Comparison of ENCODE assay signal across 20 mouse cellular contexts in the genomic region with DNA sequence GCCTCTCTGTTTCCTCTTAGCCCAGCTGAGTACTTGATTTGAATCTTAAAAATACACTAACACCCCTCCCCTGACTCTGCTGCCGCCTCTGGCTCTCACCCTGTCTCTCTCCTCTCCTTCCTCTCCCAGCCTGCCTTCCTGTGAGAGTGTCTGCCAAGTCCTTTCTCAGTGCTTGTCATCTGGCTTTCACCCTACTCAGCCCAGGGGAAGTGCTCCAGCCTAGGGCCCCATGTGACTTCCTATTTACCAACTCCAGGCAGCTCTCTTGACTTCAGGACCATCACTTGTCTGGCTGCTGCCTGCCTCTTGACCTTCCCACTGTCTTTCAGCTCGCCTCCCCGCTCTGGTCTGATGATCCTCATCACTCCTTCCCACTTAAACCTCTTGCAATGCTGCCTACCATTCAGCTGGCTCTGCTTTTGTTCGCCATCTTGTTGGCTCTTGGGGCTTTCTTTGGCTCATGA. TPM values are rescaled to one million over a fixed set of nuclear protein-coding genes. Genes with fewer than 3 reads are reported as not detected.
A peak's percentile ranks its signal among the peaks of the same experiment; 100 is the strongest.
DNase-seq lines count a peak whose midpoint lies in the region; ATAC-seq and TF ChIP-seq lines count a peak whose summit lies in the region.
"Had no signal": no experiment of that assay in that cellular context is flagged by ENCODE, and none has a peak within 500 bp of the region (broad histone marks: within the 10 kb centered on the region; RNA-seq: fewer than 3 reads in every experiment).

No protein-coding gene starts in this region.

- TF ChIP-seq CTCF in forebrain, postnatal 0 days (IDR thresholded peaks at IDR 0.05; ENCODE audit: low read depth) = no peak
- TF ChIP-seq CTCF in hindbrain, postnatal 0 days (IDR thresholded peaks at IDR 0.05; ENCODE audit: low read depth) = no peak

- H3K27ac ChIP-seq in forebrain, postnatal 0 days (ENCODE audit: low read depth, low read length) = no peak overlapping the region
- no peak overlapping the region for H3K27ac ChIP-seq in forebrain, embryonic 10.5 days
- peak overlapping the region; percentile 51; the same call in 1 of the 2 replicates for H3K27ac ChIP-seq in hindbrain, postnatal 0 days
- no peak overlapping the region for H3K27ac ChIP-seq in hindbrain, embryonic 10.5 days
- H3K27ac ChIP-seq: midbrain, embryonic 12.5 days; stomach, embryonic 15.5 days had no signal

- peak; percentile 46 for DNase-seq in forebrain, postnatal 0 days
- no peak for DNase-seq in forebrain, embryonic 10.5 days (ENCODE audit: extremely low spot score, low spot score)
- DNase-seq in hindbrain, postnatal 0 days (ENCODE audit: low spot score) = peak; percentile 53
- no peak for DNase-seq in hindbrain, embryonic 10.5 days (ENCODE audit: low spot score)
- DNase-seq in right cerebral cortex, adult 2 months (ENCODE audit: low spot score in 2 of 2) = peak; percentile 31 to 34
- DNase-seq in right cerebral cortex, postnatal 4 days = no peak
- peak; percentile 75 for DNase-seq in telencephalon, adult 2 months (ENCODE audit: low read depth, low spot score)
- DNase-seq: adrenal gland, adult 8-10 months; gastrocnemius, postnatal 10 days; kidney, adult 2 months; kidney, postnatal 25 days; lung, postnatal 36 days; spleen, adult 18-20 months; thymus, postnatal 14 days had no signal

- H3K4me1 ChIP-seq in forebrain, postnatal 0 days (ENCODE audit: insufficient read depth) = peaks cover 5% of the 10 kb centered on the region; the same call in 1 of the 2 replicates
- peaks cover 5% of the 10 kb centered on the region; the same call in 1 of the 2 replicates for H3K4me1 ChIP-seq in forebrain, embryonic 10.5 days
- peaks cover 13% of the 10 kb centered on the region; the same call in 1 of the 2 replicates for H3K4me1 ChIP-seq in hindbrain, postnatal 0 days (ENCODE audit: insufficient read depth, low read length)
- no peaks in the 10 kb centered on the region for H3K4me1 ChIP-seq in hindbrain, embryonic 10.5 days (replicated peaks)
- H3K4me1 ChIP-seq: midbrain, embryonic 12.5 days; stomach, embryonic 15.5 days had no signal

- H3K4me3 ChIP-seq in forebrain, postnatal 0 days (ENCODE audit: low read depth, low read length) = no peak overlapping the region
- no peak overlapping the region for H3K4me3 ChIP-seq in forebrain, embryonic 10.5 days
- H3K4me3 ChIP-seq in hindbrain, postnatal 0 days (ENCODE audit: low read length) = no peak overlapping the region
- H3K4me3 ChIP-seq in hindbrain, embryonic 10.5 days = no peak overlapping the region
- H3K4me3 ChIP-seq: midbrain, embryonic 12.5 days; stomach, embryonic 15.5 days had no signal

- H3K9ac ChIP-seq in forebrain, postnatal 0 days = no peak overlapping the region
- no peak overlapping the region for H3K9ac ChIP-seq in hindbrain, postnatal 0 days (replicated peaks; ENCODE audit: low read length)
- H3K9ac ChIP-seq: midbrain, embryonic 12.5 days; stomach, embryonic 15.5 days had no signal

- no peaks in the 10 kb centered on the region; the same call in 1 of the 2 replicates for H3K36me3 ChIP-seq in forebrain, postnatal 0 days (ENCODE audit: insufficient read depth)
- no peaks in the 10 kb centered on the region for H3K36me3 ChIP-seq in forebrain, embryonic 10.5 days (replicated peaks)
- H3K36me3 ChIP-seq in hindbrain, postnatal 0 days (ENCODE audit: insufficient read depth, low read length) = no peaks in the 10 kb centered on the region; the same call in 1 of the 2 replicates
- H3K36me3 ChIP-seq in hindbrain, embryonic 10.5 days = no peaks in the 10 kb centered on the region
- H3K36me3 ChIP-seq: G1E; midbrain, embryonic 12.5 days; stomach, embryonic 15.5 days had no signal

- no peak overlapping the region for H3K4me2 ChIP-seq in forebrain, postnatal 0 days (ENCODE audit: low read depth)
- H3K4me2 ChIP-seq in hindbrain, postnatal 0 days (ENCODE audit: low read depth, low read length) = no peak overlapping the region
- H3K4me2 ChIP-seq: midbrain, embryonic 12.5 days; stomach, embryonic 15.5 days had no signal

- WGBS in forebrain, postnatal 0 days = 56% methylated on average over 4 of the region's 4 CpGs
- WGBS in forebrain, embryonic 10.5 days = 84% methylated on average over 4 of the region's 4 CpGs
- WGBS in hindbrain, postnatal 0 days = 47% methylated on average over 4 of the region's 4 CpGs
- WGBS in hindbrain, embryonic 10.5 days = 65% methylated on average over 4 of the region's 4 CpGs

- H3K9me3 ChIP-seq in forebrain, postnatal 0 days (ENCODE audit: low read length) = no peaks in the 10 kb centered on the region
- no peaks in the 10 kb centered on the region for H3K9me3 ChIP-seq in forebrain, embryonic 10.5 days
- H3K9me3 ChIP-seq in hindbrain, postnatal 0 days (ENCODE audit: low read length) = no peaks in the 10 kb centered on the region
- H3K9me3 ChIP-seq in hindbrain, embryonic 10.5 days = no peaks in the 10 kb centered on the region
- H3K9me3 ChIP-seq: midbrain, embryonic 12.5 days; stomach, embryonic 15.5 days had no signal

- ATAC-seq in forebrain, postnatal 0 days = peak; percentile 83
- ATAC-seq in hindbrain, postnatal 0 days = peak; percentile 85

- H3K27me3 ChIP-seq in forebrain, postnatal 0 days (ENCODE audit: insufficient read depth, low read length) = no peaks in the 10 kb centered on the region
- H3K27me3 ChIP-seq in forebrain, embryonic 10.5 days (ENCODE audit: poor library complexity, severe bottlenecking) = no peaks in the 10 kb centered on the region
- no peaks in the 10 kb centered on the region for H3K27me3 ChIP-seq in hindbrain, postnatal 0 days (ENCODE audit: insufficient read depth, low read length)
- no peaks in the 10 kb centered on the region for H3K27me3 ChIP-seq in hindbrain, embryonic 10.5 days (ENCODE audit: insufficient read depth, poor library complexity, severe bottlenecking)
- H3K27me3 ChIP-seq: midbrain, embryonic 12.5 days; stomach, embryonic 15.5 days had no signal

RNA-seq across cellular contexts. Expression of a gene that starts 15.0 kb away (rescaled TPM):
- 24.3 and 35.8 TPM in 2 replicates for total RNA-seq in forebrain, postnatal 0 days (2014; rRNA removed)
- polyA plus RNA-seq in forebrain, postnatal 0 days (2015; fragmentation: Nextera tagmentation; extraction: Ambion mirVana) = 3.8 and 5.5 TPM in 2 replicates
- 0.34 and 0.40 TPM in 2 replicates for polyA plus RNA-seq in forebrain, embryonic 10.5 days (2016; fragmentation: Nextera tagmentation; extraction: Ambion mirVana)
- total RNA-seq in hindbrain, postnatal 0 days (2014; rRNA removed) = 41.3 and 52.8 TPM in 2 replicates
- 8.2 and 8.4 TPM in 2 replicates for polyA plus RNA-seq in hindbrain, postnatal 0 days (2015; fragmentation: Nextera tagmentation; extraction: Ambion mirVana)
- polyA plus RNA-seq in hindbrain, embryonic 10.5 days (2016; fragmentation: Nextera tagmentation; extraction: Ambion mirVana) = 1.2 and 2.4 TPM in 2 replicates
- total RNA-seq: hematopoietic stem cell, adult 5-6 weeks had no signal
- polyA plus RNA-seq: G1E; liver, embryonic 16.5 days had no signal

RNA-seq across cellular contexts. Expression of a gene that starts 31.9 kb away (rescaled TPM):
- total RNA-seq in forebrain, postnatal 0 days (2014; rRNA removed) = 1.5 and 1.9 TPM in 2 replicates
- 1.9 TPM in 2 replicates for polyA plus RNA-seq in forebrain, postnatal 0 days (2015; fragmentation: Nextera tagmentation; extraction: Ambion mirVana)
- polyA plus RNA-seq in forebrain, embryonic 10.5 days (2016; fragmentation: Nextera tagmentation; extraction: Ambion mirVana) = 0.27 and 0.38 TPM in 2 replicates
- 3.0 and 3.8 TPM in 2 replicates for total RNA-seq in hindbrain, postnatal 0 days (2014; rRNA removed)
- polyA plus RNA-seq in hindbrain, postnatal 0 days (2015; fragmentation: Nextera tagmentation; extraction: Ambion mirVana) = 2.0 and 2.4 TPM in 2 replicates
- 1.0 and 1.1 TPM in 2 replicates for polyA plus RNA-seq in hindbrain, embryonic 10.5 days (2016; fragmentation: Nextera tagmentation; extraction: Ambion mirVana)
- total RNA-seq: G1E; gastrocnemius, postnatal 10 days; hematopoietic stem cell, adult 5-6 weeks had no signal
- polyA plus RNA-seq: G1E; kidney, adult 2 months; limb, embryonic 14.5 days; liver, embryonic 16.5 days; stomach, embryonic 15.5 days had no signal

Comparison
In these comparisons a context has a peak if more than half of its experiments do, and no peak if none do; other contexts are left out.
1. DNase-seq: peak in forebrain, postnatal 0 days (single experiment), hindbrain, postnatal 0 days (single experiment), right cerebral cortex, adult 2 months (2 of 2) and telencephalon, adult 2 months (single experiment); none in forebrain, embryonic 10.5 days (single experiment), hindbrain, embryonic 10.5 days (single experiment) and right cerebral cortex, postnatal 4 days (single experiment).